Mouse (Mus musculus) liver, postnatal 0 days (tissue): ENCODE measurements around the gene Lcmt1.

ENCODE experiments used
- CTCF ChIP-seq: sonication (generic); IDR thresholded peaks from 2 replicates; pipeline ENCODE4 v1.5.1; 2016; ENCODE audit warnings: antibody characterized with exemption, low read depth
- EP300 ChIP-seq: IDR thresholded peaks from 2 replicates; pipeline ENCODE4 v1.6.1; 2016; ENCODE audit warnings: antibody characterized with exemption, low read depth, mild to moderate bottlenecking

DNA sequence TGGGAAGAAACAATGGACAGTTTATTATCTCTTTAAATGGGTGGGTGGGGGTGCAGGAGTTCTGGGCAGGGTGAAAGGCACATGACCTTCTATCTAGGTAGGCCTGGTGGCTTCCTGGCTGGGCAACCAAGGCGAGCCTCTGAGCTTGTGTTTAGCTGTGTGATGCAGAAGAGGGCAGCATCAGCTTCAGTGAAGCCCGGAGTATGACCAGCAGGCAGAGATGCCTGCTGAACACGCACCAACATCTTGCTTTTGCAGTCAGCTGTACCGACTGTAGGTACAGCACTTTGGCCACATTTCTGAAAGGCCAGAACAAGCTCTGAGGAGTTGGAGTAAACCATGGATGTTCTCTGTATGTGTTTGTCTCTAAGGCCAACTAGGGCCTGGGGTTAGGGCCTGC, 94.0 kb downstream of the Lcmt1 start:
- TF ChIP-seq CTCF: no peak
- no peak for TF ChIP-seq EP300
